In the genomic region with DNA sequence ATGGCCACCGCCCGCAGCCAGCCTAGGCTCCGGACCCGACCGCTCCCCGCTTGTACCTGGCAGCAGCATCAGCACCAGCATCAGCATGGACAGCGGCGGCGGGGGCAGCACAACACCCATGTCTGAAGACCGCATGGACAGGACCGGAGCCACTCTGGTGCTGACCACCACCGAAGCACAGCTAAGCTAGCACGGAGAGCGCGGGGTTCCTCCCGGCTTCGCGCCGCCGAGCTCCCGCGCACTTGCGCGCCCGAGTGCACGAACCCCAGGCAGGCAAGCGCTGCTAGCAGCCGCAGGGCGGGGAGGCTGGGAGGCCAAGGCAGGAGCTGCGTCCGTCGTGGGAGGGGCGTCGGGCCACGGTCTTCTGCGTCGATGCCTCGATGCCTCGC, we compare ENCODE assay signal across 8 mouse cellular contexts. TPM values are rescaled to one million over a fixed set of nuclear protein-coding genes. Genes with fewer than 3 reads are reported as not detected.
DNase-seq lines count a peak whose midpoint lies in the region; ATAC-seq and TF ChIP-seq lines count a peak whose summit lies in the region.

A gene (minus strand): TSS at position 288 of the 389 bp plus-strand sequence.

- no peak for DNase-seq in layer of hippocampus, adult 2 months (ENCODE audit: low spot score in 2 of 2)
- no peak for DNase-seq in layer of hippocampus, postnatal 36 days
- peak; percentile 56 for DNase-seq in adrenal gland, postnatal 14 days
- peak; percentile 58 for DNase-seq in forebrain, embryonic 14.5 days (ENCODE audit: low spot score)
- DNase-seq in liver, embryonic 11.5 days (ENCODE audit: low spot score) = peak; percentile 55
- DNase-seq in thymus, adult 2 months = no peak
- DNase-seq in right cerebral cortex, postnatal 36 days (ENCODE audit: low spot score in 2 of 2) = no peak

- peak within 1 kb of the TSS; percentile 71 for H3K9ac ChIP-seq in forebrain, embryonic 14.5 days (ENCODE audit: low read length)
- no peak within 1 kb of the TSS for H3K9ac ChIP-seq in liver, embryonic 11.5 days (ENCODE audit: low read depth, low read length)

- no peaks in the 10 kb centered on the region for H3K4me1 ChIP-seq in forebrain, embryonic 14.5 days (ENCODE audit: control insufficient read depth, insufficient read depth, low read length)
- H3K4me1 ChIP-seq in liver, embryonic 11.5 days (replicated peaks; ENCODE audit: control insufficient read depth, insufficient read depth, low read length) = peaks cover 3% of the 10 kb centered on the region; the same call in 1 of the 2 replicates
- H3K4me1 ChIP-seq in testis, adult 2 months (ENCODE audit: control insufficient read depth, insufficient read depth, low read length) = peaks cover 13% of the 10 kb centered on the region
- H3K4me1 ChIP-seq in thymus, adult 2 months (replicated peaks; ENCODE audit: control insufficient read depth, insufficient read depth, low read length) = no peaks in the 10 kb centered on the region

- under 1% methylated on average over 39 of the region's 39 CpGs for WGBS in forebrain, embryonic 14.5 days
- WGBS in liver, embryonic 11.5 days = 4% methylated on average over 39 of the region's 39 CpGs
- 5% methylated on average over 39 of the region's 39 CpGs for WGBS in thymus, adult 2 months

- H3K36me3 ChIP-seq in forebrain, embryonic 14.5 days (ENCODE audit: control insufficient read depth, insufficient read depth, low read length) = no peaks in the 10 kb centered on the region
- H3K36me3 ChIP-seq in liver, embryonic 11.5 days (ENCODE audit: control insufficient read depth, insufficient read depth, low read length) = no peaks in the 10 kb centered on the region
- H3K36me3 ChIP-seq in testis, adult 2 months (ENCODE audit: control insufficient read depth, insufficient read depth, low read length) = no peaks in the 10 kb centered on the region
- H3K36me3 ChIP-seq in thymus, adult 2 months (ENCODE audit: control insufficient read depth, insufficient read depth, low read length) = no peaks in the 10 kb centered on the region

- no peak for TF ChIP-seq POLR2A in testis, adult 2 months (IDR thresholded peaks at IDR 0.05; ENCODE audit: control insufficient read depth, low read depth, low read length)
- TF ChIP-seq POLR2A in thymus, adult 2 months (IDR thresholded peaks at IDR 0.05; ENCODE audit: control insufficient read depth, extremely low read depth, insufficient read depth, low read length, poor library complexity) = no peak

- peak within 1 kb of the TSS; percentile 43 for H3K4me3 ChIP-seq in layer of hippocampus, adult 2 months
- peak within 1 kb of the TSS; percentile 47 for H3K4me3 ChIP-seq in forebrain, embryonic 14.5 days (ENCODE audit: low read depth, low read length)
- peak within 1 kb of the TSS; percentile 29; the same call in 1 of the 2 replicates for H3K4me3 ChIP-seq in liver, embryonic 11.5 days (ENCODE audit: low read depth, low read length)
- peak within 1 kb of the TSS; percentile 58 for H3K4me3 ChIP-seq in testis, adult 2 months (ENCODE audit: control insufficient read depth, low read depth, low read length)
- no peak within 1 kb of the TSS for H3K4me3 ChIP-seq in thymus, adult 2 months (ENCODE audit: control insufficient read depth, insufficient read depth, low read length)

- H3K27me3 ChIP-seq in forebrain, embryonic 14.5 days (replicated peaks; ENCODE audit: control insufficient read depth, insufficient read depth, low read length) = peaks cover 20% of the 10 kb centered on the region
- peaks cover 39% of the 10 kb centered on the region for H3K27me3 ChIP-seq in liver, embryonic 11.5 days (replicated peaks; ENCODE audit: control insufficient read depth, insufficient read depth, low read length)
- H3K27me3 ChIP-seq in testis, adult 2 months (ENCODE audit: control insufficient read depth, insufficient read depth, low read length) = peaks cover 2% of the 10 kb centered on the region
- peaks cover 6% of the 10 kb centered on the region for H3K27me3 ChIP-seq in thymus, adult 2 months (ENCODE audit: control insufficient read depth, insufficient read depth, low read length)

- H3K9me3 ChIP-seq in forebrain, embryonic 14.5 days (replicated peaks; ENCODE audit: control insufficient read depth, low read length) = no peaks in the 10 kb centered on the region
- H3K9me3 ChIP-seq in liver, embryonic 11.5 days (ENCODE audit: control insufficient read depth, low read length) = no peaks in the 10 kb centered on the region

- ATAC-seq in forebrain, embryonic 14.5 days = peak; percentile 59
- ATAC-seq in liver, embryonic 11.5 days (replicated peaks; ENCODE audit: low FRiP score) = no peak

- peak within 1 kb of the TSS; percentile 84 for H3K4me2 ChIP-seq in forebrain, embryonic 14.5 days (ENCODE audit: low read length)
- H3K4me2 ChIP-seq in liver, embryonic 11.5 days = peak within 1 kb of the TSS; percentile 52

- TF ChIP-seq CTCF in layer of hippocampus, adult 2 months (conservative IDR thresholded peaks at IDR 0.05) = no peak
- TF ChIP-seq CTCF in testis, adult 2 months (IDR thresholded peaks at IDR 0.05; ENCODE audit: control insufficient read depth, insufficient read depth, insufficient replicate concordance, low read depth, low read length) = no peak
- no peak for TF ChIP-seq CTCF in thymus, adult 2 months (IDR thresholded peaks at IDR 0.05; ENCODE audit: borderline replicate concordance, control insufficient read depth, extremely low read depth, insufficient read depth, low read length, poor library complexity)

- no peak within 1 kb of the TSS for H3K27ac ChIP-seq in layer of hippocampus, adult 2 months
- no peak within 1 kb of the TSS for H3K27ac ChIP-seq in forebrain, embryonic 14.5 days (ENCODE audit: low read depth, low read length)
- no peak within 1 kb of the TSS for H3K27ac ChIP-seq in liver, embryonic 11.5 days (ENCODE audit: low read depth, low read length)
- no peak within 1 kb of the TSS for H3K27ac ChIP-seq in testis, adult 2 months (ENCODE audit: control insufficient read depth, insufficient read depth, low read depth, low read length)
- H3K27ac ChIP-seq in thymus, adult 2 months (ENCODE audit: control insufficient read depth, insufficient read depth, low read length) = no peak within 1 kb of the TSS

RNA-seq across cellular contexts. Expression of the gene that starts here (rescaled TPM):
- under 1 TPM; 0.17 to 0.18 TPM for total RNA-seq in layer of hippocampus, adult 2 months (2021)
- under 1 TPM; 0.33 to 0.37 TPM for total RNA-seq in layer of hippocampus, postnatal 36 days (2021)
- 9.6 and 13.0 TPM in 2 replicates for total RNA-seq in adrenal gland, postnatal 14 days (2021)
- 5.5 and 5.6 TPM in 2 replicates for polyA plus RNA-seq in forebrain, embryonic 14.5 days (2014; fragmentation: Nextera tagmentation; extraction: Ambion mirVana)
- polyA plus RNA-seq in liver, embryonic 11.5 days (2014; fragmentation: Nextera tagmentation; extraction: Ambion mirVana) = 0.16 and 0.18 TPM in 2 replicates
- polyA plus RNA-seq in testis, adult 2 months (2012; rRNA removed) = 0.05 and 0.06 TPM in 2 replicates
- 0.09 TPM in 2 replicates for polyA plus RNA-seq in thymus, adult 2 months (2012; rRNA removed)

Comparison
In these comparisons a context has a peak if more than half of its experiments do, and no peak if none do; other contexts are left out.
1. Peak in DNase-seq, H3K4me3 ChIP-seq and H3K4me2 ChIP-seq in liver, embryonic 11.5 days; RNA of the gene not detected or under 1 TPM.
2. DNase-seq: peak in adrenal gland, postnatal 14 days (single experiment) and forebrain, embryonic 14.5 days (single experiment); none in layer of hippocampus, adult 2 months (0 of 2), layer of hippocampus, postnatal 36 days (0 of 2), thymus, adult 2 months (single experiment) and right cerebral cortex, postnatal 36 days (0 of 2).